Mouse (Mus musculus): ENCODE measurements at regions not wholly inside any gene's neighbourhood (a gene's known extent, or its start where the extent isn't known, plus 50 kb on each side); places are given as distances from the start of the nearest gene placed in this dataset.
"Not testable (repeated sequence)": the region's sequence is repeated elsewhere in the genome, so short reads cannot be mapped to it uniquely, and the experiment has no call there.

- DNase-seq (ENCODE audit: low read depth): peak; percentile 97
Observed at GRCm38 (mm10) chr8:20122067-20122925, 219.1 kb downstream of the Gm31371 start.

GRCm38 (mm10) chr8:20123545-20123944 lies 220.4 kb downstream of the Gm31371 start:
- not testable (repeated sequence) for DNase-seq (ENCODE audit: low read depth)

- not testable (repeated sequence) for DNase-seq (ENCODE audit: low read depth)
Observed at GRCm38 (mm10) chr8:20135626-20136025, 227.4 kb downstream of the Gm15319 start.

GRCm38 (mm10) chr8:20145436-20145835 lies 217.6 kb downstream of the Gm15319 start:
- DNase-seq (ENCODE audit: low read depth): not testable (repeated sequence)

- DNase-seq (ENCODE audit: low read depth): not testable (repeated sequence)
Observed at GRCm38 (mm10) chr8:20151317-20152047, 211.5 kb downstream of the Gm15319 start.

GRCm38 (mm10) chr8:20154091-20154490 lies 208.9 kb downstream of the Gm15319 start:
- DNase-seq (ENCODE audit: low read depth): not testable (repeated sequence)
